Mouse (Mus musculus): ENCODE data around the gene Dock3. TPM values are rescaled to one million over a fixed set of nuclear protein-coding genes. Genes with fewer than 3 reads are reported as not detected.
A peak's percentile ranks its signal among the peaks of the same experiment; 100 is the strongest.
"Not testable (repeated sequence)": the region's sequence is repeated elsewhere in the genome, so short reads cannot be mapped to it uniquely, and the experiment has no call there.

Gene Dock3
- polyA plus RNA-seq, 1 experiment from 2014 or later: 0.69 TPM

- WGBS: 62% methylated on average over 5 of the region's 5 CpGs
- H3K36me3 ChIP-seq (ENCODE audit: insufficient read depth, low read length): no peaks in the 10 kb centered on the region
- no peak overlapping the region for H3K9ac ChIP-seq (replicated peaks; ENCODE audit: low read length)
- H3K9me3 ChIP-seq (ENCODE audit: low read length): no peaks in the 10 kb centered on the region
- no peak overlapping the region for H3K4me2 ChIP-seq (replicated peaks; ENCODE audit: low read depth, low read length)
- ATAC-seq (ENCODE audit: low FRiP score, low TSS enrichment): no peak
- no peak overlapping the region for H3K4me3 ChIP-seq (ENCODE audit: low read length)
- peaks cover 7% of the 10 kb centered on the region for H3K4me1 ChIP-seq (ENCODE audit: insufficient read depth, low read length)
- peaks cover 87% of the 10 kb centered on the region for H3K27me3 ChIP-seq (ENCODE audit: insufficient read depth, low read length)
- H3K27ac ChIP-seq (ENCODE audit: low read length): no peak overlapping the region
These were observed 4.4 kb upstream of the Dock3 start for GRCm38 (mm10) chr9:107236151-107236550.

- ATAC-seq (ENCODE audit: low FRiP score, low TSS enrichment): no peak
- Histone ChIP-seq H3K9me3 (ENCODE audit: low read length) (no peaks in the 10 kb centered on the region), H3K4me3 (ENCODE audit: low read length) (no peak overlapping the region), H3K9ac (replicated peaks; ENCODE audit: low read length) (no peak overlapping the region), H3K27ac (ENCODE audit: low read length) (no peak overlapping the region), H3K4me2 (replicated peaks; ENCODE audit: low read depth, low read length) (no peak overlapping the region), H3K36me3 (ENCODE audit: insufficient read depth, low read length) (no peaks in the 10 kb centered on the region), H3K27me3 (ENCODE audit: insufficient read depth, low read length) (peaks cover 87% of the 10 kb centered on the region), H3K4me1 (ENCODE audit: insufficient read depth, low read length) (peaks cover 10% of the 10 kb centered on the region)
- 44% methylated on average over 5 of the region's 5 CpGs for WGBS
These were observed 3.6 kb upstream of the Dock3 start for GRCm38 (mm10) chr9:107235261-107235660.

- peak overlapping the region; percentile 60 for H3K4me3 ChIP-seq (ENCODE audit: low read length)
- H3K27me3 ChIP-seq (ENCODE audit: insufficient read depth, low read length): peaks cover 87% of the 10 kb centered on the region
- H3K27ac ChIP-seq (ENCODE audit: low read length): no peak overlapping the region
- WGBS: 20% methylated on average over 9 of the region's 9 CpGs
- 0 out of 2 replicates have a peak, but pooled peaks have one; percentile 4 for ATAC-seq (ENCODE audit: low FRiP score, low TSS enrichment)
- peak overlapping the region; percentile 58; the same call in 1 of the 2 replicates for H3K9ac ChIP-seq (replicated peaks; ENCODE audit: low read length)
- H3K4me1 ChIP-seq (ENCODE audit: insufficient read depth, low read length): peaks cover 10% of the 10 kb centered on the region
- no peaks in the 10 kb centered on the region for H3K36me3 ChIP-seq (ENCODE audit: insufficient read depth, low read length)
- peak overlapping the region; percentile 99 for H3K4me2 ChIP-seq (replicated peaks; ENCODE audit: low read depth, low read length)
- no peaks in the 10 kb centered on the region for H3K9me3 ChIP-seq (ENCODE audit: low read length)
These were observed 431 bp upstream of the Dock3 start for GRCm38 (mm10) chr9:107232140-107232539.

- Histone ChIP-seq H3K4me1 (ENCODE audit: insufficient read depth, low read length) (peaks cover 10% of the 10 kb centered on the region), H3K9ac (replicated peaks; ENCODE audit: low read length) (peak overlapping the region; percentile 58), H3K27ac (ENCODE audit: low read length) (no peak overlapping the region), H3K27me3 (ENCODE audit: insufficient read depth, low read length) (peaks cover 85% of the 10 kb centered on the region), H3K4me3 (ENCODE audit: low read length) (peak overlapping the region; percentile 60), H3K4me2 (replicated peaks; ENCODE audit: low read depth, low read length) (peak overlapping the region; percentile 99), H3K36me3 (ENCODE audit: insufficient read depth, low read length) (no peaks in the 10 kb centered on the region), H3K9me3 (ENCODE audit: low read length) (no peaks in the 10 kb centered on the region)
- ATAC-seq (ENCODE audit: low FRiP score, low TSS enrichment): peak; percentile 69; the same call in 1 of the 2 replicates
- 3% methylated on average over 30 of the region's 50 CpGs for WGBS
These were observed 644 bp downstream of the Dock3 start for GRCm38 (mm10) chr9:107230991-107231538.

GRCm38 (mm10) chr9:107224597-107224996 lies 7.1 kb downstream of the Dock3 start:
- Histone ChIP-seq H3K4me2 (replicated peaks; ENCODE audit: low read depth, low read length) (no peak overlapping the region), H3K4me1 (ENCODE audit: insufficient read depth, low read length) (no peaks in the 10 kb centered on the region), H3K9ac (replicated peaks; ENCODE audit: low read length) (no peak overlapping the region), H3K36me3 (ENCODE audit: insufficient read depth, low read length) (no peaks in the 10 kb centered on the region), H3K4me3 (ENCODE audit: low read length) (no peak overlapping the region), H3K27me3 (ENCODE audit: insufficient read depth, low read length) (peaks cover 45% of the 10 kb centered on the region), H3K9me3 (ENCODE audit: low read length) (no peaks in the 10 kb centered on the region), H3K27ac (ENCODE audit: low read length) (no peak overlapping the region)
- 77% methylated on average over 1 of the region's 1 CpGs for WGBS
- no peak for ATAC-seq (ENCODE audit: low FRiP score, low TSS enrichment)

GRCm38 (mm10) chr9:107174831-107175230 lies 56.9 kb downstream of the Dock3 start:
- H3K27me3 ChIP-seq (ENCODE audit: insufficient read depth, low read length); H3K36me3 ChIP-seq (ENCODE audit: insufficient read depth, low read length): not testable (repeated sequence)
- 80% methylated on average over 1 of the region's 1 CpGs for WGBS

GRCm38 (mm10) chr9:107165792-107166191 lies 65.9 kb downstream of the Dock3 start:
- Histone ChIP-seq H3K4me1 (ENCODE audit: insufficient read depth, low read length) (no peaks in the 10 kb centered on the region), H3K4me2 (replicated peaks; ENCODE audit: low read depth, low read length) (no peak overlapping the region), H3K36me3 (ENCODE audit: insufficient read depth, low read length) (no peaks in the 10 kb centered on the region), H3K4me3 (ENCODE audit: low read length) (no peak overlapping the region), H3K9ac (replicated peaks; ENCODE audit: low read length) (no peak overlapping the region), H3K9me3 (ENCODE audit: low read length) (no peaks in the 10 kb centered on the region), H3K27ac (ENCODE audit: low read length) (no peak overlapping the region), H3K27me3 (ENCODE audit: insufficient read depth, low read length) (no peaks in the 10 kb centered on the region; the same call in 1 of the 2 replicates)
- no peak for ATAC-seq (ENCODE audit: low FRiP score, low TSS enrichment)
- WGBS: 69% methylated on average over 4 of the region's 4 CpGs

More at GRCm38 (mm10) chr9:107174831-107175230, 56.9 kb downstream of the Dock3 start:
- not testable (repeated sequence) for H3K9me3 ChIP-seq (ENCODE audit: low read length); H3K4me2 ChIP-seq (replicated peaks; ENCODE audit: low read depth, low read length); H3K4me1 ChIP-seq (ENCODE audit: insufficient read depth, low read length); ATAC-seq (ENCODE audit: low FRiP score, low TSS enrichment); H3K9ac ChIP-seq (replicated peaks; ENCODE audit: low read length); H3K27ac ChIP-seq (ENCODE audit: low read length); H3K4me3 ChIP-seq (ENCODE audit: low read length)

GRCm38 (mm10) chr9:107164825-107165224 lies 66.9 kb downstream of the Dock3 start:
- Histone ChIP-seq H3K4me3 (ENCODE audit: low read length) (no peak overlapping the region), H3K27ac (ENCODE audit: low read length) (no peak overlapping the region), H3K9ac (replicated peaks; ENCODE audit: low read length) (no peak overlapping the region), H3K36me3 (ENCODE audit: insufficient read depth, low read length) (no peaks in the 10 kb centered on the region), H3K9me3 (ENCODE audit: low read length) (no peaks in the 10 kb centered on the region), H3K27me3 (ENCODE audit: insufficient read depth, low read length) (no peaks in the 10 kb centered on the region; the same call in 1 of the 2 replicates), H3K4me1 (ENCODE audit: insufficient read depth, low read length) (no peaks in the 10 kb centered on the region), H3K4me2 (replicated peaks; ENCODE audit: low read depth, low read length) (no peak overlapping the region)
- no peak for ATAC-seq (ENCODE audit: low FRiP score, low TSS enrichment)
- 12% methylated on average over 3 of the region's 3 CpGs for WGBS

- ATAC-seq (ENCODE audit: low FRiP score, low TSS enrichment); H3K36me3 ChIP-seq (ENCODE audit: insufficient read depth, low read length): not testable (repeated sequence)
- 81% methylated on average over 4 of the region's 4 CpGs for WGBS
These were observed 75.3 kb downstream of the Dock3 start for GRCm38 (mm10) chr9:107156388-107156787.

GRCm38 (mm10) chr9:107112791-107113190 lies 118.9 kb downstream of the Dock3 start:
- Histone ChIP-seq H3K27me3 (ENCODE audit: insufficient read depth, low read length) (no peaks in the 10 kb centered on the region), H3K9me3 (ENCODE audit: low read length) (no peaks in the 10 kb centered on the region), H3K4me3 (ENCODE audit: low read length) (no peak overlapping the region), H3K9ac (replicated peaks; ENCODE audit: low read length) (no peak overlapping the region), H3K36me3 (ENCODE audit: insufficient read depth, low read length) (no peaks in the 10 kb centered on the region), H3K4me2 (replicated peaks; ENCODE audit: low read depth, low read length) (no peak overlapping the region), H3K4me1 (ENCODE audit: insufficient read depth, low read length) (no peaks in the 10 kb centered on the region), H3K27ac (ENCODE audit: low read length) (no peak overlapping the region)
- WGBS: 70% methylated on average over 3 of the region's 3 CpGs
- no peak for ATAC-seq (ENCODE audit: low FRiP score, low TSS enrichment)

More at GRCm38 (mm10) chr9:107156388-107156787, 75.3 kb downstream of the Dock3 start:
- H3K4me2 ChIP-seq (replicated peaks; ENCODE audit: low read depth, low read length); H3K4me3 ChIP-seq (ENCODE audit: low read length); H3K27me3 ChIP-seq (ENCODE audit: insufficient read depth, low read length); H3K9me3 ChIP-seq (ENCODE audit: low read length); H3K9ac ChIP-seq (replicated peaks; ENCODE audit: low read length); H3K4me1 ChIP-seq (ENCODE audit: insufficient read depth, low read length); H3K27ac ChIP-seq (ENCODE audit: low read length): not testable (repeated sequence)

All from kidney, embryonic 16.5 days (tissue).